Comparison of ENCODE assay signal across 15 mouse cellular contexts in genomic region chr10:86367346-86367745, GRCm38 (mm10).
"Had no signal": no experiment of that assay in that cellular context is flagged by ENCODE, and none has a peak within 500 bp of the region (broad histone marks: within the 10 kb centered on the region; RNA-seq: fewer than 3 reads in every experiment).

No protein-coding gene starts in this region.

- H3K9ac ChIP-seq: limb, embryonic 15.5 days; liver, embryonic 14.5 days; liver, postnatal 0 days; lung, embryonic 14.5 days; midbrain, embryonic 13.5 days had no signal

- H3K36me3 ChIP-seq: limb, embryonic 15.5 days; midbrain, embryonic 13.5 days had no signal

- DNase-seq: kidney, adult 2 months; kidney, postnatal 25 days; liver, postnatal 0 days; lung, embryonic 14.5 days; thymus, adult 2 months; thymus, postnatal 14 days; thymus, postnatal 4 days had no signal

- H3K4me2 ChIP-seq: limb, embryonic 15.5 days; liver, embryonic 11.5 days; lung, embryonic 14.5 days; midbrain, embryonic 13.5 days had no signal

- H3K4me3 ChIP-seq: limb, embryonic 15.5 days; midbrain, embryonic 13.5 days had no signal

- H3K9me3 ChIP-seq: limb, embryonic 15.5 days; midbrain, embryonic 13.5 days had no signal

- H3K4me1 ChIP-seq: midbrain, embryonic 13.5 days had no signal

- H3K27ac ChIP-seq: kidney, postnatal 0 days; limb, embryonic 15.5 days; liver, embryonic 14.5 days; macrophage; midbrain, embryonic 13.5 days; stomach, postnatal 0 days had no signal

- ATAC-seq: liver, postnatal 0 days; lung, postnatal 0 days; midbrain, embryonic 13.5 days had no signal

- H3K27me3 ChIP-seq: midbrain, embryonic 13.5 days had no signal
